Mouse (Mus musculus) brain, embryonic 14.5 days (tissue): ENCODE measurements around the gene Nop9.

Source experiments
- CTCF ChIP-seq: fragments of 200-500 bp; IDR thresholded peaks from 2 replicates; pipeline ENCODE4 v1.5.1; 2012; ENCODE audit warnings: inconsistent platforms, mild to moderate bottlenecking, moderate library complexity, borderline replicate concordance; ENCODE audit not compliant: insufficient read depth, insufficient read length; ENCODE audit errors: extremely low read depth
- POLR2A ChIP-seq: fragments of 200-500 bp; IDR thresholded peaks from 2 replicates; pipeline ENCODE4 v1.6.1; 2012; ENCODE audit warnings: mild to moderate bottlenecking, inconsistent platforms, borderline replicate concordance; ENCODE audit not compliant: poor library complexity, insufficient read depth, insufficient read length, severe bottlenecking; ENCODE audit errors: extremely low read depth

GRCm38 (mm10) chr14:55719737-55720136 lies 25.8 kb upstream of the Nop9 start:
- TF ChIP-seq CTCF (no peak), POLR2A (no peak)
